Mouse (Mus musculus) cortical plate, adult 2 months (tissue): ENCODE measurements at regions not wholly inside any gene's neighbourhood (a gene's known extent, or its start where the extent isn't known, plus 50 kb on each side); places are given as distances from the start of the nearest gene placed in this dataset.

Source experiments
- CTCF ChIP-seq: fragments of 200-500 bp; IDR thresholded peaks from 2 replicates; pipeline ENCODE4 v1.5.1; 2011; ENCODE audit warnings: mild to moderate bottlenecking, control low read depth, low read length; ENCODE audit not compliant: insufficient read depth; ENCODE audit errors: extremely low read depth
- POLR2A ChIP-seq: fragments of 200-500 bp; IDR thresholded peaks from 2 replicates; pipeline ENCODE4 v1.6.1; 2011; ENCODE audit warnings: mild to moderate bottlenecking, low read length, control low read depth; ENCODE audit not compliant: insufficient read depth; ENCODE audit errors: extremely low read depth

DNA sequence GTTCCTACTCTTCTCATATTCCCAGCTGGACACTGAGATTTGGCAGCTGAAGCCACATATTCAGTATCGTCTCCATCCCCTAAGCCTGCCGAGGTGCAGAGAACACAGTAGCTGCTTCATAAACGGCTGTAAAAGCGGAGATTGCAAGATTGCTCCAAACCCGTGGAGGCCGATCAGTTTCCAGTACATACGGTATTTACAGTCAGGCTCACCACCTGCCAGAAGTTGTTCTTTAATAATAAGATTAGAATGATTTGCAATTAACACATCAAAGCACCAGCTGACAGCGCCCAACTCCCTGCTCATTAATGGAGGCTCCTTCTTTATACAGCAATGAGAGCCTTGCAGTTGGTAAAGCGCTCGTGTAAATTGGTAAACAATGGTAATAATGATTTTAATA lies 75.1 kb downstream of the Mycn start:
- TF ChIP-seq POLR2A (no peak), CTCF (no peak)
